Mouse (Mus musculus): Measurements from ENCODE around the gene Ankrd66. TPM values are rescaled to one million over a fixed set of nuclear protein-coding genes. Genes with fewer than 3 reads are reported as not detected.

The Ankrd66 gene
- polyA plus RNA-seq, 1 experiment from 2014 or later: 0.25 TPM

GRCm38 (mm10) chr17:43569287-43569686 is 25.8 kb upstream of the Ankrd66 start:
- Histone ChIP-seq H3K9ac (replicated peaks; ENCODE audit: low read depth, low read length) (no peak overlapping the region), H3K4me3 (ENCODE audit: low read depth, low read length) (peak overlapping the region; percentile 43; the same call in 1 of the 2 replicates), H3K9me3 (ENCODE audit: control insufficient read depth, low read length) (no peaks in the 10 kb centered on the region), H3K4me2 (ENCODE audit: low read depth, low read length) (no peak overlapping the region; the same call in 1 of the 2 replicates), H3K27me3 (ENCODE audit: control insufficient read depth, insufficient read depth, low read length) (no peaks in the 10 kb centered on the region), H3K4me1 (ENCODE audit: control insufficient read depth, insufficient read depth, low read length) (0 out of 2 replicates have a peak, but pooled peaks cover 2% of the 10 kb centered on the region), H3K27ac (ENCODE audit: low read depth, low read length) (no peak overlapping the region), H3K36me3 (ENCODE audit: control insufficient read depth, insufficient read depth, low read length) (no peaks in the 10 kb centered on the region)
- ATAC-seq (ENCODE audit: low read depth): no peak
- 61% methylated on average over 7 of the region's 7 CpGs for WGBS

DNA sequence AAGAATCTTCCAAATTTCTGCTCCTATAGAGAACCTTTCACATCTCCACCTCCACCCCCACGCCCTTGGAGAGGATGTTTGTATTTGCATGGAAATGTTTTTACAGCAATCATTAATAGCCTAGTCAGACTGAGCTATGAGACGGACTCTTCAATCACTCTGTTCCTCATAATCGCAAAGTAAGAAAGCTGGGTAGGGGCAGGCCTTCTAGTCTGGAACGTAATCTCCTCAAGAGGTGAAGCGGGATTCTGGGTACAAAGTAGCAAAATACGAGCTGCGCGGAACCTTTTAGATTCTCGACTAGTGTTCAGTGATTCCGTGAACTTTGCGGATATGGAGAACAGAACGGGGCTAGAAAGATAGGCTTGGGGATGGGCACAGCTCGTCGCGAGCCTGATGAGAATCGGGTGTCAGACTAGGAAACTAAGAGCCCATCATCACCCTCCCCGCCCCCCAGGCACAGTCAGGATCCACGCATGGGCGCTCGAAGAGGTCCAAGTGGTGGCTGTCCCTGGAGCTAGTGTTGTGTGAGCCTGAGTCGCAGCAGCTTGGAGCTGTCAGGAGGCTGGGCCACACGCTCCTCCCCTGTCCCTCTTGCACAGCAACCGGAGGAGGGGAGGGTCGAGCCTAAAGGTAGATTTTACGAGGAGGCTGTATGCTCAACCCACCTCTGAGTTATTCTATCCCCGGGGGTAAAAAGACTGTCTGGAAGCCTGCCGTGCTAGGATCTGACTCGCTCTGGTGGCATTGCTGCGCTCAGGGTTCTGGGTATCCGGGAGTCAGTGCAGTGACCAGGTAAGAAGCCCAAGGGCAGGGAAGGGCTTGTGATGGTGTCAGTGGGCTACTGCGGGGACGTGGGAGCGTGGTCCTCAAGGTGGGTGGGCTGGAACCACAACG is 24.8 kb upstream of the Ankrd66 start, which contains the start of gene Pla2g7:
Pla2g7 (plus strand) TSS at position 107 of the 897 bp plus-strand sequence.
- Histone ChIP-seq H3K27ac (ENCODE audit: low read depth, low read length) (0 out of 2 replicates have a peak within 1 kb of the TSS, but pooled peaks have one; percentile 48), H3K4me2 (ENCODE audit: low read depth, low read length) (peak within 1 kb of the TSS; percentile 83), H3K9ac (replicated peaks; ENCODE audit: low read depth, low read length) (peak within 1 kb of the TSS; percentile 54), H3K36me3 (ENCODE audit: control insufficient read depth, insufficient read depth, low read length) (no peaks in the 10 kb centered on the region), H3K9me3 (ENCODE audit: control insufficient read depth, low read length) (no peaks in the 10 kb centered on the region), H3K27me3 (ENCODE audit: control insufficient read depth, insufficient read depth, low read length) (no peaks in the 10 kb centered on the region), H3K4me3 (ENCODE audit: low read depth, low read length) (peak within 1 kb of the TSS; percentile 43), H3K4me1 (ENCODE audit: control insufficient read depth, insufficient read depth, low read length) (0 out of 2 replicates have a peak, but pooled peaks cover 2% of the 10 kb centered on the region)
- peak; percentile 90 for ATAC-seq (ENCODE audit: low read depth)
- under 1% methylated on average over 34 of the region's 34 CpGs for WGBS

GRCm38 (mm10) chr17:43567593-43567991 is 24.2 kb upstream of the Ankrd66 start:
- Histone ChIP-seq H3K4me1 (ENCODE audit: control insufficient read depth, insufficient read depth, low read length) (0 out of 2 replicates have a peak, but pooled peaks cover 2% of the 10 kb centered on the region), H3K9ac (replicated peaks; ENCODE audit: low read depth, low read length) (peak overlapping the region; percentile 54; the same call in 1 of the 2 replicates), H3K27ac (ENCODE audit: low read depth, low read length) (no peak overlapping the region), H3K4me2 (ENCODE audit: low read depth, low read length) (peak overlapping the region; percentile 83), H3K9me3 (ENCODE audit: control insufficient read depth, low read length) (no peaks in the 10 kb centered on the region), H3K4me3 (ENCODE audit: low read depth, low read length) (peak overlapping the region; percentile 43), H3K36me3 (ENCODE audit: control insufficient read depth, insufficient read depth, low read length) (no peaks in the 10 kb centered on the region), H3K27me3 (ENCODE audit: control insufficient read depth, insufficient read depth, low read length) (no peaks in the 10 kb centered on the region)
- ATAC-seq (ENCODE audit: low read depth): peak; percentile 58
- WGBS: 7% methylated on average over 12 of the region's 12 CpGs

GRCm38 (mm10) chr17:43563192-43563987 is 20.0 kb upstream of the Ankrd66 start:
- 0 out of 2 replicates have a peak, but pooled peaks cover 2% of the 10 kb centered on the region for H3K4me1 ChIP-seq (ENCODE audit: control insufficient read depth, insufficient read depth, low read length)
- H3K27ac ChIP-seq (ENCODE audit: low read depth, low read length): no peak overlapping the region
- H3K4me2 ChIP-seq (ENCODE audit: low read depth, low read length): no peak overlapping the region
- H3K27me3 ChIP-seq (ENCODE audit: control insufficient read depth, insufficient read depth, low read length): no peaks in the 10 kb centered on the region
- H3K36me3 ChIP-seq (ENCODE audit: control insufficient read depth, insufficient read depth, low read length): no peaks in the 10 kb centered on the region
- ATAC-seq (ENCODE audit: low read depth): no peak
- H3K9me3 ChIP-seq (ENCODE audit: control insufficient read depth, low read length): no peaks in the 10 kb centered on the region
- H3K9ac ChIP-seq (replicated peaks; ENCODE audit: low read depth, low read length): no peak overlapping the region
- 91% methylated on average over 7 of the region's 7 CpGs for WGBS
- H3K4me3 ChIP-seq (ENCODE audit: low read depth, low read length): no peak overlapping the region

GRCm38 (mm10) chr17:43558678-43559077 is 15.2 kb upstream of the Ankrd66 start:
- no peak overlapping the region for H3K9ac ChIP-seq (replicated peaks; ENCODE audit: low read depth, low read length)
- no peaks in the 10 kb centered on the region for H3K36me3 ChIP-seq (ENCODE audit: control insufficient read depth, insufficient read depth, low read length)
- no peaks in the 10 kb centered on the region for H3K27me3 ChIP-seq (ENCODE audit: control insufficient read depth, insufficient read depth, low read length)
- H3K4me1 ChIP-seq (ENCODE audit: control insufficient read depth, insufficient read depth, low read length): no peaks in the 10 kb centered on the region
- H3K4me2 ChIP-seq (ENCODE audit: low read depth, low read length): no peak overlapping the region
- no peaks in the 10 kb centered on the region for H3K9me3 ChIP-seq (ENCODE audit: control insufficient read depth, low read length)
- WGBS: 93% methylated on average over 3 of the region's 3 CpGs
- no peak overlapping the region for H3K4me3 ChIP-seq (ENCODE audit: low read depth, low read length)
- ATAC-seq (ENCODE audit: low read depth): no peak
- no peak overlapping the region for H3K27ac ChIP-seq (ENCODE audit: low read depth, low read length)

DNA sequence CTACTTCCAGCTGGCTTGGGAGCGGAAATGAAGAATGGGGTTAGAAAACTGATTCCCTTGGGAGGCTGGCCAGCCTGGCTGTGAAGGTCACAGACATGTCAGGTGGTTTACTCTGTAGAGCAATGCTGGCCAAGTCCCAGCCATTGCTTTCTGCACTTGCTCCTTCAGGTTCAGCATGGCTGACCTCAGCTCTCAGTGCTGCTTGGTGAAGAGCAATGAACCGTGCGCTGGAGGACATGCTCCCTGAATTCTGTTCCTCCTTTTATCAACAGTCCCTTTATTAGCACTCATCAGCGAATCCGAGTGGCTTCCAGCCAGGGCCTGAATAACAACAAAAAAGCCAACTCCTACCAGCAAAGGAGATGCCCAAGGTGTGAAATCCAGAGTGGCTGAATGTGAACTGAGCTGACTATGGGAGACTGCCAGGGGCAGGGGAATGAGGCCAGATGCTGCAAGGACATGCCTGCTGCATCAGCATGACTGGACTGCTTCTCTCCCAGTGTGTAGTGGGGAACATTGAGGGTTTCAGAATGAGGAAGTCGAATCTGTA is 14.2 kb upstream of the Ankrd66 start:
- H3K27ac ChIP-seq (ENCODE audit: low read depth, low read length): no peak overlapping the region
- H3K27me3 ChIP-seq (ENCODE audit: control insufficient read depth, insufficient read depth, low read length): no peaks in the 10 kb centered on the region
- no peaks in the 10 kb centered on the region for H3K4me1 ChIP-seq (ENCODE audit: control insufficient read depth, insufficient read depth, low read length)
- no peak overlapping the region for H3K9ac ChIP-seq (replicated peaks; ENCODE audit: low read depth, low read length)
- ATAC-seq (ENCODE audit: low read depth): peak; percentile 95
- H3K4me3 ChIP-seq (ENCODE audit: low read depth, low read length): no peak overlapping the region
- no peaks in the 10 kb centered on the region for H3K36me3 ChIP-seq (ENCODE audit: control insufficient read depth, insufficient read depth, low read length)
- no peak overlapping the region for H3K4me2 ChIP-seq (ENCODE audit: low read depth, low read length)
- WGBS: 15% methylated on average over 6 of the region's 6 CpGs
- no peaks in the 10 kb centered on the region for H3K9me3 ChIP-seq (ENCODE audit: control insufficient read depth, low read length)

- Histone ChIP-seq H3K9ac (replicated peaks; ENCODE audit: low read depth, low read length) (no peak overlapping the region), H3K27me3 (ENCODE audit: control insufficient read depth, insufficient read depth, low read length) (no peaks in the 10 kb centered on the region), H3K4me1 (ENCODE audit: control insufficient read depth, insufficient read depth, low read length) (no peaks in the 10 kb centered on the region), H3K9me3 (ENCODE audit: control insufficient read depth, low read length) (no peaks in the 10 kb centered on the region), H3K27ac (ENCODE audit: low read depth, low read length) (no peak overlapping the region), H3K36me3 (ENCODE audit: control insufficient read depth, insufficient read depth, low read length) (no peaks in the 10 kb centered on the region), H3K4me2 (ENCODE audit: low read depth, low read length) (no peak overlapping the region), H3K4me3 (ENCODE audit: low read depth, low read length) (no peak overlapping the region)
- WGBS: 66% methylated on average over 4 of the region's 4 CpGs
- ATAC-seq (ENCODE audit: low read depth): no peak
Measured at GRCm38 (mm10) chr17:43557104-43557503, 13.7 kb upstream of the Ankrd66 start.

GRCm38 (mm10) chr17:43554516-43555403 is 11.3 kb upstream of the Ankrd66 start:
- H3K9me3 ChIP-seq (ENCODE audit: control insufficient read depth, low read length): no peaks in the 10 kb centered on the region
- H3K9ac ChIP-seq (replicated peaks; ENCODE audit: low read depth, low read length): no peak overlapping the region
- no peak overlapping the region for H3K4me3 ChIP-seq (ENCODE audit: low read depth, low read length)
- H3K27me3 ChIP-seq (ENCODE audit: control insufficient read depth, insufficient read depth, low read length): no peaks in the 10 kb centered on the region
- H3K27ac ChIP-seq (ENCODE audit: low read depth, low read length): no peak overlapping the region
- no peaks in the 10 kb centered on the region for H3K4me1 ChIP-seq (ENCODE audit: control insufficient read depth, insufficient read depth, low read length)
- no peak for ATAC-seq (ENCODE audit: low read depth)
- no peak overlapping the region for H3K4me2 ChIP-seq (ENCODE audit: low read depth, low read length)
- 70% methylated on average over 12 of the region's 12 CpGs for WGBS
- H3K36me3 ChIP-seq (ENCODE audit: control insufficient read depth, insufficient read depth, low read length): no peaks in the 10 kb centered on the region
